Mouse (Mus musculus) small intestine, adult 2 months (tissue): ENCODE measurements around the gene Kcnb1. TPM values are rescaled to one million over a fixed set of nuclear protein-coding genes. Genes with fewer than 3 reads are reported as not detected.

ENCODE experiments used
- H3K27ac ChIP-seq: fragments of 200-500 bp; 2 replicates; pipeline ENCODE4 v1.5.1; 2012; ENCODE audit warnings: low read depth, low read length, control low read depth, inconsistent platforms; ENCODE audit not compliant: insufficient read depth
- H3K27me3 ChIP-seq: fragments of 200-500 bp; 2 replicates; pipeline ENCODE4 v1.6.1; 2012; ENCODE audit warnings: mild to moderate bottlenecking, moderate library complexity, low read length, inconsistent platforms; ENCODE audit not compliant: control insufficient read depth, insufficient read depth
- H3K36me3 ChIP-seq: fragments of 200-500 bp; 2 replicates; pipeline ENCODE4 v1.6.1; 2012; ENCODE audit warnings: mild to moderate bottlenecking, low read length, control low read depth, inconsistent platforms; ENCODE audit not compliant: control insufficient read depth, insufficient read depth
- H3K4me1 ChIP-seq: fragments of 200-500 bp; 2 replicates; pipeline ENCODE4 v1.6.1; 2012; ENCODE audit warnings: low read length, inconsistent platforms, mixed read lengths; ENCODE audit not compliant: control insufficient read depth, insufficient read depth, insufficient read length
- H3K4me3 ChIP-seq: fragments of 200-500 bp; 2 replicates; pipeline ENCODE4 v1.5.1; 2012; ENCODE audit warnings: low read depth, mild to moderate bottlenecking, control low read depth, inconsistent platforms, low read length, moderate library complexity
- CTCF ChIP-seq: fragments of 200-500 bp; IDR thresholded peaks from 2 replicates; pipeline ENCODE4 v1.5.1; 2012; ENCODE audit warnings: low read depth, mild to moderate bottlenecking, control low read depth, inconsistent platforms, low read length, moderate library complexity, mixed read lengths; ENCODE audit not compliant: insufficient replicate concordance, insufficient read length; ENCODE audit errors: extremely low read depth
- POLR2A ChIP-seq: fragments of 200-500 bp; IDR thresholded peaks from 2 replicates; pipeline ENCODE4 v1.6.1; 2012; ENCODE audit warnings: low read depth, mild to moderate bottlenecking, control low read depth, inconsistent platforms, low read length, moderate library complexity
- WGBS: fragments of 180-500 bp; shearing (Covaris S2); methylation state at CpG from one replicate; pipeline ENCODE4 v1.1.7; 2018; 5-methylcytosine and 5-hydroxymethylcytosine counted together
- polyA plus RNA-seq: library from polyadenylated mRNA; depleted of rRNA; stranded (reverse); fragments of >200 nt; gene quantifications from 2 replicates; pipeline ENCODE4 v1.2.3, GENCODE M21; 2012

The Kcnb1 gene
- polyA plus RNA-seq, 1 experiment = 2.7 TPM

DNA sequence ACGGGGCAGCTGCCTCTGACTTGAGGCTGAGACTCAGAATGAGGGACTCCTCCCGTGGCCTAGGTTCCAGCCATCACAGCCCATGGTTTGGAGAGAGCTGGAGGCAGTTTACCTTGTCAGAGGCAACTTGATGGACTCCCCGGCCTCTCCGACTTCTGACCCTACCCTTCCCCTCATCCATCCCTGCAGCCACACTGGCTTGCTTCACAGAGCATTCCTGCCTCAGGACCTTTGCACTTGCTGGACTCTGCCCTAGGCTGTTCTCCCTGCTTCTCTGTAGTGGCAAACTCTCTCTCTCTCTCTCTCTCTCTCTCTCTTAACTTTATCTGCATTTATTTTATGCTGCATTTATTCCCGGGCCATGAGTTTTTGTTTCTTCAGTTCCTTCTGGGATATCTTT is 103.1 kb downstream of the Kcnb1 start:
- no peaks in the 10 kb centered on the region for H3K36me3 ChIP-seq
- peaks cover 4% of the 10 kb centered on the region; the same call in 1 of the 2 replicates for H3K4me1 ChIP-seq
- H3K27me3 ChIP-seq = no peaks in the 10 kb centered on the region
- TF ChIP-seq POLR2A = no peak
- no peak for TF ChIP-seq CTCF
- 59% methylated on average over 5 of the region's 5 CpGs for WGBS
- H3K4me3 ChIP-seq = no peak overlapping the region
- peak overlapping the region; percentile 6; the same call in 1 of the 2 replicates for H3K27ac ChIP-seq

DNA sequence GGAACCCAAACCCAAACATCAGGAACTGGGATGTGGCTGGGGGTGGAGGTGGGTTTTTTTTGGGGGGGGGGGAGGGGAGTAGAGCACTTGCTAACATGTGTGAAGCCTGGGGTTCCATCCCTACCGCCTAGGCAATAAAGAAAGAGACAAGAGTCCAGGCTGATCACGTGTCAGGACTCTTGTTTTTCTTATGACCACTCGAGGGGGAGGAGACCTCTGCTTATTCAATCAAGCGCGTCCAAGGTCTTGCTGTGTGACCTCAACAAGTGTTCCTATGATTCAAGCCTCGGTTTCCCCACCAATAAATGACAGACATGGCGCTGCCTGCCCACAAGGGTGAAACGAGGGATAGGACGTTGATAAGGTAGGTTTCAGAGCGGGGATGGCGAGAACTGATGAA is 103.9 kb downstream of the Kcnb1 start:
- Histone ChIP-seq H3K4me3 (no peak overlapping the region), H3K27ac (no peak overlapping the region), H3K27me3 (no peaks in the 10 kb centered on the region), H3K36me3 (no peaks in the 10 kb centered on the region), H3K4me1 (peaks cover 11% of the 10 kb centered on the region)
- TF ChIP-seq POLR2A = no peak
- TF ChIP-seq CTCF = no peak
- 49% methylated on average over 11 of the region's 11 CpGs for WGBS

DNA sequence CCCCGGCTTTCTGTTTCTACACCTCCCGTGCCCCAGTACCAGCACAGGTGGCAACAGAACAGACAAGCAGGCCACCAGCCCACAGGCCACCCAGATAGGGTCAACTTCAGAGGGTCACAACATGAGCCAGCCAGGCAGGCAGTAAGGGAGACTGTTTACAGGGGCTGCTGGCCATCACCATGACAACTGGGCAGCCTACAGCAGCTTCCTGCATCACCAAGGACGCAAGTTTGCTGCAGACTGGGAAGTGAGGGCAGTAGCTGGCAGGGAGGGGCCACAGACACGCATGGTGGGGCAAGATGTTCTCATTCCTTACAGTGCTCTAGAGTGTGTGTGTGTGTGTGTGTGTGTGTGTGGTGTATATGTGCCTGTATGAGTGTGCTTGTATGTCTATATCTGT is 108.3 kb downstream of the Kcnb1 start:
- Histone ChIP-seq H3K27me3 (no peaks in the 10 kb centered on the region), H3K27ac (no peak overlapping the region), H3K36me3 (no peaks in the 10 kb centered on the region), H3K4me3 (no peak overlapping the region), H3K4me1 (peaks cover 18% of the 10 kb centered on the region)
- 40% methylated on average over 4 of the region's 4 CpGs for whole genome bisulfite sequencing
- TF ChIP-seq CTCF (no peak), POLR2A (no peak)

- Histone ChIP-seq H3K27me3 (no peaks in the 10 kb centered on the region), H3K36me3 (no peaks in the 10 kb centered on the region), H3K27ac (no peak overlapping the region), H3K4me3 (no peak overlapping the region), H3K4me1 (peaks cover 16% of the 10 kb centered on the region)
- TF ChIP-seq POLR2A = no peak
- no peak for TF ChIP-seq CTCF
- whole genome bisulfite sequencing = 41% methylated on average over 6 of the region's 6 CpGs
Measured at GRCm38 (mm10) chr2:167081135-167081534, 108.8 kb downstream of the Kcnb1 start.

DNA sequence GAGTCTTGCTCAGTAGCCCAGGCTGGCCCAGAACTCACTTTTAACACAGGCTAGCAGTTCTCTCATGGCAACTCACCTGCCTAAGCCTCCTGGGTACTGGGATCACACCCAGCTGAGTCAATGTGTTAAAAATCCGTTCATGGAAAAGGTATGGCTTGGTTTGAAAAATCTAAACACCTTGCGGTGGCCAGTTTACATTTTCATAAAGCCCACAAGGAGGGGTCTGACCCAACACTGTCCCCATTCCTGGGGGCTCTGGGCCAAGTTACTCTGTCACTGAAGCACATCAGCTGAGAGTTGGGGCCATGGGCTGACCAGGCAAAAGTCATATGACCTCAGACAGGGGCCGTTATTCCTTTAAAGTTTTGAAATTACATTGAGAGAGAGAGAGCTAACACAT is 109.6 kb downstream of the Kcnb1 start:
- Histone ChIP-seq H3K4me1 (peaks cover 15% of the 10 kb centered on the region), H3K4me3 (no peak overlapping the region), H3K27me3 (no peaks in the 10 kb centered on the region), H3K27ac (no peak overlapping the region), H3K36me3 (no peaks in the 10 kb centered on the region)
- WGBS = 64% methylated on average over 3 of the region's 3 CpGs
- TF ChIP-seq POLR2A (no peak), CTCF (no peak)

DNA sequence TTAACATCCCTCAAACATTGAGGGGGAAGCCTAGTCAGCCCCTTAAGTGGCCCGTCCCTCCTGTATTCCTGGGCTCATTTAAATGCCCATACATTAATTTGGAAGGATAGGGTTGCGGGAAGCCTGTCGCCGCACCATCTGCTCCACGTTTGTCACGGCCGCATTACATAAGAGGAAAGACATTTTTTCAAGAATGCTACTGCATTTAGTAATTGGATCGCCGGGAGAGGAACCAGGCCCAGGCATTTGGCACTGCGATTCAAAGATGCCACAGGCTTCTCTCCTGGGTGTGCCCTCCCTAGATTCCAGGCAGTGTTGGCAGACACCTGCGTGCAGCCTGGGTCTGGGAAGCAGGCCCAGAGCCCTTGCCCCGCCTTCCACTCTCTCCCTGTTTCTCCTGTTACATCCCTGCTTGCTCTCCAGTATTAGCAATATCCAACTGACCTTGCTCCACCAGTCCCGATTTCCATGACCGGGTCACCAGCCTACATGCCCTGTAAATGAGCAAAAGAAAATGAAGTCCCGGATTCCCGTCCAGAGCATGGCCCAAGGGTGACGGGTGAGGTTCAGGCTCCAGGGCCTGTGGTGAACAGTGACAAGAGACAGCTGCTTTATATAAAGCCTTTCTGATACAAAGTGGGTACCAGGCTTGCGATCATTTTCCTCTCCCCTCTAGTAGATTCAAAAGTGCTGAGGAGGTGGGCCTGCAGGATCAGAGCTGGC is 110.3 kb downstream of the Kcnb1 start:
- TF ChIP-seq POLR2A (no peak), CTCF (no peak)
- Histone ChIP-seq H3K4me1 (peaks cover 15% of the 10 kb centered on the region), H3K36me3 (no peaks in the 10 kb centered on the region), H3K4me3 (no peak overlapping the region), H3K27me3 (no peaks in the 10 kb centered on the region), H3K27ac (0 out of 2 replicates have a peak overlapping the region, but pooled peaks have one; percentile 15)
- 51% methylated on average over 18 of the region's 18 CpGs for WGBS

- Histone ChIP-seq H3K27me3 (no peaks in the 10 kb centered on the region), H3K36me3 (no peaks in the 10 kb centered on the region), H3K27ac (0 out of 2 replicates have a peak overlapping the region, but pooled peaks have one; percentile 15), H3K4me1 (peaks cover 15% of the 10 kb centered on the region), H3K4me3 (no peak overlapping the region)
- no peak for TF ChIP-seq CTCF
- TF ChIP-seq POLR2A = no peak
- WGBS = 37% methylated on average over 9 of the region's 9 CpGs
Measured at GRCm38 (mm10) chr2:167078931-167079495, 110.9 kb downstream of the Kcnb1 start.
